Mouse (Mus musculus) myocyte (in vitro differentiated cells): ENCODE data around the gene Acad9.

ENCODE experiments used
- POLR2A ChIP-seq: IDR thresholded peaks from one replicate; pipeline ENCODE4 v1.6.1; 2011; ENCODE audit warnings: low read depth, mild to moderate bottlenecking, control low read depth, moderate library complexity; ENCODE audit not compliant: insufficient read length
- POLR2AphosphoS2 ChIP-seq: IDR thresholded peaks from one replicate; pipeline ENCODE4 v1.6.1; 2011; ENCODE audit warnings: low read depth, control low read depth; ENCODE audit not compliant: insufficient read length
- TCF12 ChIP-seq: IDR thresholded peaks from one replicate; pipeline ENCODE4 v1.6.1; 2011; ENCODE audit warnings: mild to moderate bottlenecking, control low read depth; ENCODE audit not compliant: poor library complexity, insufficient read depth, severe bottlenecking
- TCF3 ChIP-seq: IDR thresholded peaks from one replicate; pipeline ENCODE4 v1.6.1; 2011; ENCODE audit warnings: low read depth, control low read depth; ENCODE audit not compliant: insufficient read length

- no peak for TF ChIP-seq POLR2A
- TF ChIP-seq TCF12, result no peak
- no peak for TF ChIP-seq TCF3
- no peak for TF ChIP-seq POLR2AphosphoS2
These were observed 17.6 kb downstream of the Acad9 start for GRCm38 (mm10) chr3:36083381-36083780.
